Mouse (Mus musculus) kidney, adult 2 months (tissue): ENCODE results near the gene Hs3st5.

Experiments used
- CTCF ChIP-seq: fragments of 200-500 bp; conservative IDR thresholded peaks from 2 replicates; pipeline ENCODE4 v1.5.1; 2011; ENCODE audit warnings: low read depth, mild to moderate bottlenecking, control low read depth, low read length, moderate library complexity, mixed read lengths; ENCODE audit not compliant: insufficient read depth, insufficient read length
- POLR2A ChIP-seq: fragments of 200-500 bp; IDR thresholded peaks from one replicate; pipeline ENCODE4 v1.6.1; 2011; ENCODE audit warnings: low read depth, low read length, control low read depth

DNA sequence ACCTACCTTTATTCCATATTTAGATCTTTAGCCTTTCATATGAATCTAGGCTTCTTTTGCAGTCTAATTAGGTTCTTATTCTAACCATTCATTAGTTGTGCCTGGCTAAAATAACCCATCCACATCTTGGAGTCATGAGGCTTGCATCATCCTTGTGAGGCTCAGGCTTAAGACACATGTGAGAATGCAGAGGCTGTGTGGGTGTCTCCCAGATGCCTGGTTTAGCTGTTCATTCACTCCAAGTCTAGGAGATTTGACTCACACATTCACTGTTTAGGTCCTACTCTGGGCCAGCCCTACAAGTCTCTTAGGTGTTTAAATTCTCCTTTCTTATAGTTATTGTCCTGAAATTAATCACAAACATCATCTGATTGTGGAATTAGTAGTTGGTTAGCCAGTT is 17.3 kb downstream of the Hs3st5 start:
- TF ChIP-seq CTCF (no peak), POLR2A (no peak)
